Mouse (Mus musculus): ENCODE data around the gene Klhdc1.
A peak's percentile ranks its signal among the peaks of the same experiment; 100 is the strongest.

Gene Klhdc1

GRCm38 (mm10) chr12:69229251-69229650 lies 11.7 kb upstream of the Klhdc1 start:
- DNase-seq: no peak

- no peak for DNase-seq
Observed at GRCm38 (mm10) chr12:69235782-69236181, 5.2 kb upstream of the Klhdc1 start.

DNA sequence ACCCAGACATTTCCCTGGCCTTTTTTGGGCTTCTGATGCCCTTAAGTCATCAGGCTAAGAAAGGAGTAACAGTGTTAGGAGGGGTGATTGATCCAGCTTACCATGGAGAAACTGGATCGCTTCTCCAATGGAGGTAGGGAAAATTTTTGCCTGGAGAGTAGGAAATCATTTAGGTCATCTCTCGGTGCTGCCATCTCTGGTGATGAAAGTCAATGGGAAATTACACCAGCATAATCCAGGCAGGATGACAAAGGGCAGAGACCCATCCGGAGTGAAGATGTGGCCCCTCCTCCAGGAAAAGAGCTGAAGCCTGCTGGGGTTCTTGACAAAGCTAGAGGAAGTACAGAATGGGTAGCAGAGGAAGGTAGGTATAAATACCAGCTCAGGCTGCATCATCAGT lies 2.7 kb upstream of the Klhdc1 start:
- no peak for DNase-seq

GRCm38 (mm10) chr12:69241405-69241770 lies 412 bp downstream of the Klhdc1 start:
- no peak for DNase-seq

- DNase-seq: peak; percentile 74 to 83
Observed at GRCm38 (mm10) chr12:69241771-69242431, 925 bp downstream of the Klhdc1 start.

DNA sequence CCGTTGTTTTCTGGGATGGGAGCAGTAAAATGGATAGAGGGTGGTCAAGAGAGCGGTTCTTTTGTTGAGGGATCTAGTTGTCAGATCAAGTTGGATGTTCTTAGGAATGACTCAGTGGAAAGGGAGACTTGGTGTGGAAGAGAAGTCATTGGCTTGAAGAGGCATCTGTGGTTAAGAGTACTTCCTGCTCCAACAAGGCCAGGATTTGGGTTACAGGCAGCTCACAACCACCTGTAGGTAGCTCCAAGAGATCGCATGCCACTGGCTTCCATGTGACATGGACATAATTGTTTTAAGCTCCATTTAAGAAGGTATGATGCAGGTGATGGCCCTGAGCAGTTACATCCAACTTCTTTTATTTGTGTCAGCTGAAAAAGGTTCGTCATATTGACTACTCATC lies 8.8 kb downstream of the Klhdc1 start:
- DNase-seq: no peak

DNA sequence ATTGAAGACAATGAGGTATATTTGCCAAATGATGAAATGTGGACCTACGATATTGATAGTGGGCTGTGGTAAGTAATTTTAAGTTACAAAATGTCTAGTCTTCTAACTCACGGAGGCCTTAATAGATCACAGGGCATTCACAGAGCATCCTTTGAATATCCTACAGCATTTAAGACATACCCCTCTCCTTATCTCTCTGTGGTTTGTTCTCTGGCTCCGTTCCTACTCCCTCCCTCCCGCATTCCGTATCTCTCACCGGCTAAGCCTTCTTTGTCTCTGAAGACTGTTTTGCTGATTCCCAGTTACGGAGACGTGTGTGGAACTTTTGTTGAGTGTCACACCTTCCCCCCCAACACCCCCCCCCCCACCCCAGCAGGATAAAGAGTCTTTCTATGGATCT lies 9.8 kb downstream of the Klhdc1 start:
- DNase-seq: no peak

DNA sequence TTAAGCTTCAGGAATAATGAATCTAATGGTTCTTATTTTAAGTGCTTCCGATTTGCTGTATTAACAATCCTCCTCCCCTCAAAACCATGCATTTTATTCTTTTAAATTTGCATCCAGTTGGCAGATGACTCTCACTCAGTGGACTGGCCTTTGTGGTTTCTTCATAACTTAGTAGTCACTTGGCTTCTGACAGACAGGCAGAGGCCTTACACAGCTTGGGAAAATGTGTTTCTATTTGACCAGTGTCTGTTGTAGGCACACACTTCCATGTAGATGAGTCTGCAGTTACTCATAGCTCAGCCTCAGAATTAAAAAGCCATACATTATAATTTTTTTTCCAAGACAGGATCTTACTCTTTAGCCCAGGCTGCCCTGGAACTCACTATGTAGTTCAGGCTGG lies 12.8 kb downstream of the Klhdc1 start:
- DNase-seq: no peak

DNA sequence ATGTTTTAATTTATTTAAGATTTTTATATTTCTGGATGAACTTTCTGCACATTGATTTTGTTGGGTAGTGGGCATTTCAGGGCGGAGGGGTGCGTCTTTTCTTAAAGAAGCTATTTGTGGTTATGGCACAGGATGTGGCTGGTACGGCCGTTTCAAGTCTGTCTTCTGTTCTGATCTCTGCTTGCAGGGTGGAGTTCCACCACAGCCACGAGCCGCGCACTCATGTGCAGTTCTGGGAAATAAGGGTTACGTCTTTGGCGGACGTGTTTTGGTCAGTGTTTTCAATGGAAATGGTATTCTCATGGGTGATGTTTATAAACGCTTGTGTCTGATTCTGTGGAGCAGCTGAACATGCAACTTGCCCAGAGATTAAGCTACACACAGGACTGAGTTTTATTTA lies 16.9 kb downstream of the Klhdc1 start:
- no peak for DNase-seq

DNA sequence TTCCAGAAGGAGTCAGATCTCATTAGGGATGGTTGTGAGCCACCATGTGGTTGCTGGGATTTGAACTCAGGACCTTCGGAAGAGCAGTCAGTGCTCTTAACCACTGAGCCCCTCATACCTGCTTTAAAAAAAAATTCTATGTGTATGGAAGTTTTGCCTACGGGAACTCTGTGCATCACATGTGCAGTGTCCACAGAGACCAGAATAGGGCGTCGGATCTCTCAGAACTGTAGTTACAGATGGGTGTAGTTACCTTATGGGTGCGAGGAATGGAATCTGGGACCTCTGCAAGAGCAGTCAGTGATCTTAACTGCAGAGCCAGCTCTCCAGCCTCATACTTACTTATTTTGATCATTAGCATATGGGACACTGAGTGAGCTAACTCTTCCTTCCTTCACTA lies 21.3 kb downstream of the Klhdc1 start:
- DNase-seq: no peak

DNA sequence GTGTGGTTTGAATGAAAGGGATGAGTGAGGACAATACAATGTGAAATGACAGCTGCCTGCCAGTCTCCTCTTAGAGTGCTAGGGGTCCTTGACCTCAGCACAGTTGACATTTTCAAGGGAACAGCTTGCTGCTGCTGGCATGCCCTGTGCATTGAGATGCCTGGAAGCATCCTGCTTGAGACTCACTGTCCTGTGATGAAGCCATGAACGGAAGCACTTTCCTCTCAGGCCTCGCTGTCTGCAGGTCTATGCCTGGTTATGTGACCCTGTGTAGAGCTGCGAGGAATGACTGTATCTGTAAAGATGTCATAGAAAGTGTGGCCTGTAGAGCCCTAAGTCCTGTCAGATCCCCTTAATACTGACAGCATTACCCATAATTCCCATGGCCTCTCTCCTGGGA lies 24.1 kb downstream of the Klhdc1 start:
- DNase-seq: no peak

DNA sequence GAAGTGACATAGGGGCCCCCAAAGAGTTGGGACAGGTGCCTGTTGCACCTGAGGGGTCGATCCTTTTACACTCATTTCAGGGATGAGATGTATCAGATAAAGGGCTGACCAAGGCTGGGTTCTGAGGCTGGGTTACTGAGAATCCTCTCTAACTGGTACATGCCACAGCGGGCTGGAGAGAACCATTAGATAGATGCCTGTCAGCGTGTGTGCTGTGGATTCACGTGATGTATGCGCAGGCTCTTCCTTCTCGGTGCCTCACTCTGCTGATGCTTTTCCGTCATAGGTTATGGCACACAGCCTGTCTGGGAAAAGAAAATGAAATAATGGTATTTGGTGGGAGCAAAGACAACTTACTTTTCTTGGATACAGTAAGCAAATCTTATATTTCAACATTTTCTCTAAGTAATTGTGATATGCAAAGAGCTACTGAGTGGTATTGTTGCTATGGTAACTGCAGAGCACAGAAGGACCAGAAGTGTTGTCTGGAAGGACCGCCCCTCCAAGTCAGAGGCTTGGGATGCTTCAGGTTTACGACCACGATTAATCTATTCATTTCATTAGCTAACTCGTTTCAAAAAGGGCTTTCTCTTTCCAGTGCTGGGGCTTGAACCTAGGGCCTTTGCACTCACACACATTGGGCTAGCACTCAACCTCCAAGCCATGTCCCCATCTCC lies 27.1 kb downstream of the Klhdc1 start:
- DNase-seq: no peak

- no peak for DNase-seq
Observed at GRCm38 (mm10) chr12:69268956-69269355, 28.0 kb downstream of the Klhdc1 start.

DNA sequence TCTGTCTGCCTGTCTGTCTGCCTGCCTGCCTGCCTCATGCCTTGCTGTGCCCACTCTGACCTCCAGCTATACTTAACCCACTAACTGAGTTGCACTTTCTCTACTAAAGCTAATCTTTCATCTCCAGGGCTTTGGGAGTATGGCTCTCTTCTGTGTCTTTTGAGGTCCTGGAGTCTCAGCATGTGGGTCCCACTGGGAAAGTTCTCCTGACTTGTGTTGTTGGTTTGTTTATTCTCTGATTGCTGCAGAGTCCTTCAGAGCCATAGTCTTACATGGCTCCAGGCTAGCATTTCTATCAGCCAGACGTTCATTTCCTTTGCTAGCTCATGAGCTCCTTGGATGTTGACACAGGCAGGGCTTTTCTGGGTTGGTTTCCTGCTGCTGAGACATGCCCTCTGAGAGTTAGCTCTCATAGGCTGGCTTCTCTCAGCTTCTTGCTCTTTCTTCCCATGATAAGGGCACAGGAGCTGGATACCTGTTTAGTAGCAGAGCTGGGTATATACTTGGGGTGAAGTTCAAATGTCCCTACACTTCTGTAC lies 39.0 kb downstream of the Klhdc1 start:
- no peak for DNase-seq

GRCm38 (mm10) chr12:69280915-69281314 lies 39.9 kb downstream of the Klhdc1 start:
- no peak for DNase-seq

DNA sequence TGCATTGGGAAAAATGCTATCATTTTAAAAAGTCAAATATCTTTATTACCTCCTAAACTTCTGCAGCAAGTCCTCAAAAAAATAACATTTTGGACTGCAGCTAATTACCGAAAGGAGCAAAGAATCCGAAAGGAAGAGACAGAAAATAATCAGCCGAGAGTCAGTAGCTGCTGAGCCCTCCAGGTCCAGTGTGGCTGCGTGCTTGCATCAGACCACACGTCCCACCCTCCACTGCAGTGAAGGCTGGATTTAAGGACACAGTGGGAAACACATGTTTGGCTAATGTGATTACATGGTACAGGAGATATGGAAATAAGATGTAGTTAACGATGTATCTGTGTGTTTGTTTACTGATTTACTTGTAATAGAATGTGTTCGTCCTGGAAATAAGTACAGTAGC lies 42.2 kb downstream of the Klhdc1 start:
- DNase-seq: no peak

DNA sequence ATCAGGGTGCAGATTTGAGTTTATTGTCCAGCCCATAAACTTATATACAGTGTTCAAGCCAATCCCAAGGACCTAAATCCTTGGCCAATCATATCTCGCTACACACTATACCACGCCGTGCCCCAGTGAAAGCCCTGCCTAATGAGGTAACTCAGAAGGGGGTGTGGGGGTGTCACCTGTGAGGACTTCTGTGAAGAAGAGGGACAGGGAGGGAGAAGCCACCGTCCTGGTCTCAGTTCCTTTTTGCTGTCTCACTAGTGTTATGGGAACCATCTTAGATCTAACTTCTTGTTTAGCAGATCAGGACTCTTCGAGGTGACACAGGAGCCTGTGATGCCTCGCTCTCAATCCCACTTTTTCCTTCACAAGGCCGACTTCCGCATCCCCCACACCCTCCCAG lies 46.6 kb downstream of the Klhdc1 start:
- DNase-seq: no peak

DNA sequence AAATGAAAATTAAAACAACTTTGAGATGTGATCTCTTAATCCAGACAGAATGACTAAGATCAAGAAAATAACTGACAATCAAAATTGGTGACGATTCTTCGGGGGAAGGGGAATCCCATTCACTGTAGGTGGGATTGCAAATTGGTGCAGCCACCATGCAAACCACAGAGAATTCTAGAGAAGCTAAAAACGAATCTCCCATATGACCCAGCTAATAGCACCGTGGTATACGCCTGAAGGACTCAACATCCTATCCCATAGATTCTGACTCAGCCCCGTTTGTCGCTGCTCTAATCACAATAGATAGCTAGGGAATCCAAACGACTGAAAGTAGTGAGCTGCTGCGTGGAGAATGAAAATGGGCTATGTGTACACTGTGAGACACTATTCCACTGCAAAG lies 47.7 kb downstream of the Klhdc1 start:
- DNase-seq: no peak

- no peak for DNase-seq
Observed at GRCm38 (mm10) chr12:69292401-69292800, 51.4 kb downstream of the Klhdc1 start.

DNA sequence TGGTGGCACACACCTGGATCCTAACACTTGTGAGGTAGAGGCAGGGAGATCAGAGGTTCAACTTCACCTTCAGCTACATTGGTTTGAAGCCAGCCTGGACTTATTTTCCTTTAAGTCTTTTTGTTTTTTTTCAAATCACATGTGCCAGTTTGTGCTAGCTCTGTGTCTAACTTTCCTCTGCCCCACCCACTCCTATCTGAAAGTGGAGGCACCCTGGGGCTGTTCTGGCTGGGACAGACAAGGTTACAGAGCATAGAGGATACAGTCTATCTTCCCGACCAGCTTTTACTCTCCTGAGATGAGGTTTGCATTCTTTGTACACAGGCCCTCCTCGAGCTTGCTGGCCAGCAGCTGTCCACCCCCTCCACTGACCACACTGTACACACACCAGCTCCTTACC lies 52.8 kb downstream of the Klhdc1 start:
- no peak for DNase-seq

DNA sequence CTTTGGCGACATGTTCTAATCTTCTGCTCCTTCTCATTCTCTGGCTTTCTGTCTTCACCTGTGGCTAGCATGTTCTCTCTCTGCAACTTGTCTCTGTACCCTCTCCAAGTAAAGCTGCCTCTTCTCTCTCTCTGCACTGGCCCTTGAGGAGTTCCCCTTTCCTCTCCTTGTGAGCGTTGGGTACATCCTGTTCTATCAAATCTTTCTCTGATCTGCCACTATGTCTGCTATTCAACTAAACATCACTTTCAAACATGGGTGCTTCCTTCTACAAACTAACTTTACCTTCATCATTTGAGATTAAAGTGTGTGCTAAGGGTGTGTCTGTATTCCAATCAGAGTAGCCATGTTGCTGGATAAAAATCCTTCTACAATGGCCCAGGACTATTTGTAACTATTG lies 54.0 kb downstream of the Klhdc1 start:
- DNase-seq: no peak

DNA sequence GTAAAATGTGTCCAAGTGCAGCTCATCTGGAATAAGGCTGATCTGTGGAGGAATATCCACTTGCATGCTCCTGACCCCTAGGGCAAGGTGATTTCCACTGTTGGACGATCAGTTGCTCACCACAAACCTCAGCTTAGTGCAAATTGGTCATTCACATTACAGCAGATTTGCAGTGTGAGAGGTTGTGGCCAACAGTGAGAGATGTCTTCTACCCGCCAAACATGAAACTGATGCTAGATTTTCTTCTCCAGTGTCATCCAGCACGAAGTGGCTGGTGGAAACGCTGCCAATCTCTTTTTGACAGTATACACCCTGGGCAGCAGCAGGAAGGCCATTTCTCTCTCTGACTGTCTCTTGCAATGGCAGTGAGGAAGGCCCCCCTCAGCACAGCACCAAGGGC lies 54.7 kb downstream of the Klhdc1 start:
- peak; percentile 16 to 33 for DNase-seq

GRCm38 (mm10) chr12:69296511-69297410 lies 55.8 kb downstream of the Klhdc1 start, which contains the start of gene Klhdc2:
Gene Klhdc2 (plus strand): TSS chr12:69296681.
- peak; percentile 84 to 91 for DNase-seq
